Mouse (Mus musculus) stomach, postnatal 0 days (tissue): ENCODE results near the gene Trp53.

Source experiments
- CTCF ChIP-seq: IDR thresholded peaks from 2 replicates; pipeline ENCODE4 v1.5.1; 2016; ENCODE audit warnings: antibody characterized with exemption, low read depth, mild to moderate bottlenecking, moderate library complexity
- EP300 ChIP-seq: optimal IDR thresholded peaks from 2 replicates; pipeline ENCODE3; 2016; ENCODE audit warnings: antibody characterized with exemption

GRCm38 (mm10) chr11:69601768-69602167 lies 21.6 kb downstream of the Trp53 start:
- TF ChIP-seq CTCF (no peak), EP300 (no peak)
